Mouse (Mus musculus): ENCODE data around the gene Gm12253.

DNA sequence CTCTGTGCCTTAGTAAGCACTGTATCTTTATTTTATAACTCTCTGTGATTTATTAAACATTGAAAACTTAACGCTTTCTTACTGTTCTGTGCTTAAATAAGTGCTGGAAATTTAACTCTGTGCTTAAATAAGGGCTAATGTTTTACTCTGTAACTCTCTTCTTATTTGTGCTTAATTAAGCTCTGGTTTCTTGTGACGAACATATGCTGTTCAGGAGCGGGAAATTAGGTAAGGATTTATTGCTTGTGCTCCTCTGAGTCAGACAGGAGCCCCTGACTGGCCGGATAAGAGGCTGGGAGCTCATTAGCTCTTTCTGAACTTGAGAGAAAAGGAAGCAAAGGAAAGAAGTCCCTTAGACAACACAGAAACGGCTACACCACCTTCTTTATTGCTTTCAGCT is 5.5 kb downstream of the Gm12253 start:
- TF ChIP-seq CTCF (conservative IDR thresholded peaks at IDR 0.05; ENCODE audit: low read length) = no peak
- TF ChIP-seq POU5F1 (IDR thresholded peaks at IDR 0.05; ENCODE audit: borderline replicate concordance, low read length) = no peak
- no peak for TF ChIP-seq NANOG (IDR thresholded peaks at IDR 0.05; ENCODE audit: borderline replicate concordance, low read length)

All from E14TG2a.4 (cell line).